Mouse (Mus musculus) spleen, adult 2 months (tissue): ENCODE results near the gene Ankmy2.

Experiments
- CTCF ChIP-seq: fragments of 200-500 bp; IDR thresholded peaks from 2 replicates; pipeline ENCODE4 v1.5.1; 2011; ENCODE audit warnings: mild to moderate bottlenecking, inconsistent platforms; ENCODE audit not compliant: insufficient read depth, insufficient read length, insufficient replicate concordance; ENCODE audit errors: extremely low read depth
- POLR2A ChIP-seq: fragments of 200-500 bp; IDR thresholded peaks from 2 replicates; pipeline ENCODE4 v1.6.1; 2011; ENCODE audit warnings: low read depth, low read length, inconsistent platforms

DNA sequence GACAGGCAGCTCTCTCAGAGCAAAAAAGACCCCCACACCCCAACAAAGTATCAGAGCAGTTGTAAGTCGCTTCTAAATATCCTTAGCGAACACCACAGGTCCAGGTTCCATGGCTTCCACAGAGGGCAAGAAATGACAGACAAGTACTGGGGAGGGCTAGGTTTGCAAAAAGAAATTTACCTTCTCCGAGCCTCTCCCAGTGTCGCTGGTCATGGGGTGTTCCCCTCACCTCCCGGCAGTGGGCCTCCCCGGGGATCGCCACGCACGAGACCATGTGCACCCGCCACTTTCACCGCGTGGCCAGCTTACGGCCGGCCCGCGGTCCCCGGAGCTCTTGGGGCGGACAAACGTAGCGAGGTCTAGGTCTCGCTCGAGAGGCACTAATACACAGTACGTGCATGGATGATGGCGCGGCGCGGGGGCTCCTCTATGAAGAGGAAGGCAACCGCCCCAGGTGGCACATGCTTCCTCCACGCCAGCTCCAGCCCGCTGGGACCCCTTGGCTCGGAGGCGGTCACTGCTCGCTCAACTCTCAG is 745 bp upstream of the Ankmy2 start:
- no peak for TF ChIP-seq CTCF
- no peak for TF ChIP-seq POLR2A
